Mouse (Mus musculus): ENCODE measurements at regions not wholly inside any gene's neighbourhood (a gene's known extent, or its start where the extent isn't known, plus 50 kb on each side); places are given as distances from the start of the nearest gene placed in this dataset.

DNA sequence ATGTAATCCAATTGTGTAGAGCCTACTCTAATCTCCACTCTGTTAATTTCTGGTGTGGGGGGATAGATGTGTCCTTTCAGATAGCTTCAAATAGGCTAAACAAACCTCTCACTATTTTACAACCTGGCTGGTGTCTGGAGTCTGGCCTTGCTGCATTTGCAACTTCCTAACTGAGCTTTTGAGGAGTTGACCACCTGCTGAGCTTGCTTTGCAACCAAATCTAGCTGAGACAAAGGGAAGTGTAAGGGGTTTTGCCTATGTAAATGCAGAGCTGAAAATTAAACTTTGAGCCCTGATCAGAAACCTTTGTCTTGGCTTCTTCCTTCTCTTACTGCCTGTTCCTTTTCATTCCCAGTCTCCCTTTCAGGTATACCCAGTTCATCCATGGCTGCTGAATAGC, 404.3 kb downstream of the Cetn3 start:
- no peak overlapping the region for H3K27ac ChIP-seq (replicated peaks; ENCODE audit: insufficient read depth, low read depth, low read length)
- TF ChIP-seq POLR2A (IDR thresholded peaks at IDR 0.05; ENCODE audit: extremely low read depth, insufficient read depth, low read length) = no peak
- TF ChIP-seq CTCF (IDR thresholded peaks at IDR 0.05; ENCODE audit: low read depth, low read length) = no peak
- H3K79me2 ChIP-seq (ENCODE audit: control insufficient read depth, insufficient read depth, low read length) = no peaks in the 10 kb centered on the region
- DNase-seq (ENCODE audit: extremely low read depth, low read depth, low spot score) = no peak
- no peak overlapping the region for H3K4me3 ChIP-seq (ENCODE audit: insufficient read depth, low read depth, low read length)
- H3K4me1 ChIP-seq (ENCODE audit: control insufficient read depth, insufficient read depth, low read length) = no peaks in the 10 kb centered on the region
- H3K36me3 ChIP-seq (ENCODE audit: control insufficient read depth, insufficient read depth, low read length) = no peaks in the 10 kb centered on the region
- no peaks in the 10 kb centered on the region for H3K27me3 ChIP-seq (ENCODE audit: control insufficient read depth, insufficient read depth, low read length)
- H3K9ac ChIP-seq (ENCODE audit: low read depth, low read length) = no peak overlapping the region

DNA sequence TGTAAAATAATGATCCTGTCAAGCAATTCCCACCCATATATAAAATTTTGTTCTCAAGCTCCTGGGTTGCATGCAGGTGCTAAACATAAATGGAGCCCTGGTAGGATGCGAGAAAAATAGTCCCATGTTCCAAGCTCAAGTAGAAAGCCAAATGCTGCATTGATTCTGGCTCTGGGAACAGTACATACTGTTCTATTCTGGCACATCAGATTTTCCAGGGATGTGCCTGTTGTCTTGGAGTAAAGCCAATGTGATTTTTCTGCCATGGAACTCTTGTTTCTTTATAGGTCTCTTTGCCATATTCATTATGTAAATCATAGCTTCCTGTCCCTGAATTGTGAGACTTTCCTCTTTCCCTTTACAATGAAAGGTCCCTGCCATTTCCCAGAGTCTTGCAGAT, 417.9 kb downstream of the Cetn3 start:
- TF ChIP-seq POLR2A (IDR thresholded peaks at IDR 0.05; ENCODE audit: extremely low read depth, insufficient read depth, low read length) (no peak), CTCF (IDR thresholded peaks at IDR 0.05; ENCODE audit: low read depth, low read length) (no peak)
- no peaks in the 10 kb centered on the region for H3K27me3 ChIP-seq (ENCODE audit: control insufficient read depth, insufficient read depth, low read length)
- 41% methylated on average over 1 of the region's 1 CpGs for WGBS

DNA sequence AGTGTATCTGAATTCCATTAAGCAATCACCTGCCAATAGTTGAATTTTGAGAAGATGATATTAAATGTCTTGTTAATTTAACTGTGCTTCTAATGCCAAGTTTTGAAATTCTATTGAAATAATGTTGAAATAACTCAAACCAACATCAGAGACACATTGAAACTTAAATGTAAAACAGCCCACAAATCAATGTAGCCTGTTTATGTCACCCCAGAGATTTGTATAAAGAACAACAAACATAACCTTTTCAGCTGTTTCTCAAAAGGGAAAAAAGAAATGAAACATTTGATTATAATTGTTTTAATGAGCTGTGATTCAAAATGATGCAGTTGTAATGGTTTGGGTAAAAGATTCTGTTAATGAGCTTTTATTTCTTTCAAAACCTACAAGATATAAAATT, 442.6 kb downstream of the Cetn3 start:
- H3K9ac ChIP-seq (ENCODE audit: low read depth, low read length) = no peak overlapping the region
- no peak overlapping the region for H3K27ac ChIP-seq (replicated peaks; ENCODE audit: insufficient read depth, low read depth, low read length)
- no peak overlapping the region for H3K4me3 ChIP-seq (ENCODE audit: insufficient read depth, low read depth, low read length)
- TF ChIP-seq POLR2A (IDR thresholded peaks at IDR 0.05; ENCODE audit: extremely low read depth, insufficient read depth, low read length) (no peak), CTCF (IDR thresholded peaks at IDR 0.05; ENCODE audit: low read depth, low read length) (no peak)
- H3K27me3 ChIP-seq (ENCODE audit: control insufficient read depth, insufficient read depth, low read length) = no peaks in the 10 kb centered on the region
- H3K4me1 ChIP-seq (ENCODE audit: control insufficient read depth, insufficient read depth, low read length) = peaks cover 2% of the 10 kb centered on the region; the same call in 1 of the 2 replicates
- no peaks in the 10 kb centered on the region for H3K36me3 ChIP-seq (ENCODE audit: control insufficient read depth, insufficient read depth, low read length)
- DNase-seq (ENCODE audit: extremely low read depth, low read depth, low spot score) = no peak
- no peaks in the 10 kb centered on the region for H3K79me2 ChIP-seq (ENCODE audit: control insufficient read depth, insufficient read depth, low read length)

More for the DNA sequence above, 417.9 kb downstream of the Cetn3 start:
- no peaks in the 10 kb centered on the region for H3K4me1 ChIP-seq (ENCODE audit: control insufficient read depth, insufficient read depth, low read length)
- H3K36me3 ChIP-seq (ENCODE audit: control insufficient read depth, insufficient read depth, low read length) = no peaks in the 10 kb centered on the region
- no peak overlapping the region for H3K9ac ChIP-seq (ENCODE audit: low read depth, low read length)
- no peak overlapping the region for H3K4me3 ChIP-seq (ENCODE audit: insufficient read depth, low read depth, low read length)
- H3K27ac ChIP-seq (replicated peaks; ENCODE audit: insufficient read depth, low read depth, low read length) = no peak overlapping the region
- DNase-seq (ENCODE audit: extremely low read depth, low read depth, low spot score) = peak; percentile 67
- no peaks in the 10 kb centered on the region for H3K79me2 ChIP-seq (ENCODE audit: control insufficient read depth, insufficient read depth, low read length)

DNA sequence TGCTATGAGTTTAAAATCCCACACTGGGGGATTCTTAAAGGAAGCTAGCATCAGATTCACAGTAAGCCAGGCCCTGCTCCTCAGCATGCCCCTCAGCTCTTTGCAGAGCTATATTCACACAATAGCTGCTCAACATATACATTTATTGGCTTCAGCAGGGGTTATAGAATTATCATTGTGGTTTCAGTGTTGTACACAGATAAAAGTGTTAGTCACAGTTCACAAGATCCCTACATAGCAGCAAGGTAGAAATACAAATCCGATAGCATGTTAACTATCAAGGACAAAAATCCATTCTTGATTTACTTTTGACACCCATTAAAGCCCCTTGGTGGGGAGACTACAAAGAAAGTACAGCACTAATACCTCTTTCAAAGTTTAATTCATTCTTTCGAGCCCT, 451.0 kb downstream of the Cetn3 start:
- TF ChIP-seq CTCF (IDR thresholded peaks at IDR 0.05; ENCODE audit: low read depth, low read length) = no peak
- no peak for TF ChIP-seq POLR2A (IDR thresholded peaks at IDR 0.05; ENCODE audit: extremely low read depth, insufficient read depth, low read length)

DNA sequence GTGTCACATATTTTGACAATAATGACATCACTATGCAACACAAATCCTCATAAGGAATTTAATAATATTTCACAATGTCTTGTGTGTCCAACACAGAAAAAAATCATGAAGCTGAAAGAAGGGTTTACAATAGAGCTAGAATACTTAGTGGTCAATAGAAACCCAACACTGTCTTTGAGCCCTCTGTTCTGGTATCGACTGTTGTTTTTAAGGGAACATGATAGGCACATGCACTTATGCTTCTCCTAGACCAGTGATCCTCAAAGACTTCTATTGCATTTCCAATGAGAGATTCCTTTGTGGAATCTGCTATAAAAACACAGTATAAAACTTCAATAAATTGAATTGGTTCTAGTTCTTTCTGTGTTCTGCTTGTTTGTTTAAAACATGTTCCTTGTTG, 463.4 kb downstream of the Cetn3 start:
- TF ChIP-seq CTCF (IDR thresholded peaks at IDR 0.05; ENCODE audit: low read depth, low read length) = no peak
- no peak for TF ChIP-seq POLR2A (IDR thresholded peaks at IDR 0.05; ENCODE audit: extremely low read depth, insufficient read depth, low read length)
- no peak overlapping the region for H3K9ac ChIP-seq (ENCODE audit: low read depth, low read length)
- H3K4me3 ChIP-seq (ENCODE audit: insufficient read depth, low read depth, low read length) = no peak overlapping the region
- no peaks in the 10 kb centered on the region for H3K36me3 ChIP-seq (ENCODE audit: control insufficient read depth, insufficient read depth, low read length)
- H3K27ac ChIP-seq (replicated peaks; ENCODE audit: insufficient read depth, low read depth, low read length) = no peak overlapping the region
- DNase-seq (ENCODE audit: extremely low read depth, low read depth, low spot score) = no peak
- no peaks in the 10 kb centered on the region for H3K27me3 ChIP-seq (ENCODE audit: control insufficient read depth, insufficient read depth, low read length)
- H3K4me1 ChIP-seq (ENCODE audit: control insufficient read depth, insufficient read depth, low read length) = no peaks in the 10 kb centered on the region
- 88% methylated on average over 1 of the region's 1 CpGs for WGBS
- H3K79me2 ChIP-seq (ENCODE audit: control insufficient read depth, insufficient read depth, low read length) = no peaks in the 10 kb centered on the region

More for the DNA sequence above, 451.0 kb downstream of the Cetn3 start:
- no peak overlapping the region for H3K27ac ChIP-seq (replicated peaks; ENCODE audit: insufficient read depth, low read depth, low read length)
- H3K27me3 ChIP-seq (ENCODE audit: control insufficient read depth, insufficient read depth, low read length) = no peaks in the 10 kb centered on the region
- H3K36me3 ChIP-seq (ENCODE audit: control insufficient read depth, insufficient read depth, low read length) = no peaks in the 10 kb centered on the region
- H3K4me1 ChIP-seq (ENCODE audit: control insufficient read depth, insufficient read depth, low read length) = no peaks in the 10 kb centered on the region
- no peaks in the 10 kb centered on the region for H3K79me2 ChIP-seq (ENCODE audit: control insufficient read depth, insufficient read depth, low read length)
- no peak overlapping the region for H3K4me3 ChIP-seq (ENCODE audit: insufficient read depth, low read depth, low read length)
- no peak for DNase-seq (ENCODE audit: extremely low read depth, low read depth, low spot score)
- H3K9ac ChIP-seq (ENCODE audit: low read depth, low read length) = no peak overlapping the region
- WGBS = 70% methylated on average over 2 of the region's 2 CpGs

DNA sequence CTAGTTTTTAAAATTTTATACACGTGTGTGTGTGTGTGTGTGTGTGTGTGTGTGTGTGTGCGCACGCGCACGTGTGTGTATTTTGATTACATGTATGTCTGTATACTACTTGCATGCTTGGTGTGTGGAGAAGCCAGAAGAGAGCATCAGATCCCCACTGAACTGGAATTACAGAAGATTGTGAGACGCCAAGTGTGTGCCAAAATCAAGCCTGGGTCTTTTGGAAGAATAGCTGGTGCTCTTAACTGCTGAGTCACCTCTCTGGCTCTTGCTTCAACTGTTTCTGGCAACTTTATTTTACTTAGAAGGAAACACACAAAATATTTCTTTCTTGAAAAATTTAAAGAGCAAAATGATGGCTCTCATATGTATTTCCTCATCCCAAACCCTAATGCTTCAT, 467.5 kb downstream of the Cetn3 start:
- WGBS = 84% methylated on average over 6 of the region's 6 CpGs
- TF ChIP-seq POLR2A (IDR thresholded peaks at IDR 0.05; ENCODE audit: extremely low read depth, insufficient read depth, low read length) = no peak
- no peak for TF ChIP-seq CTCF (IDR thresholded peaks at IDR 0.05; ENCODE audit: low read depth, low read length)
- H3K9ac ChIP-seq (ENCODE audit: low read depth, low read length) = no peak overlapping the region
- H3K27me3 ChIP-seq (ENCODE audit: control insufficient read depth, insufficient read depth, low read length) = no peaks in the 10 kb centered on the region
- no peak overlapping the region for H3K27ac ChIP-seq (replicated peaks; ENCODE audit: insufficient read depth, low read depth, low read length)
- no peaks in the 10 kb centered on the region for H3K4me1 ChIP-seq (ENCODE audit: control insufficient read depth, insufficient read depth, low read length)
- no peak overlapping the region for H3K4me3 ChIP-seq (ENCODE audit: insufficient read depth, low read depth, low read length)
- no peaks in the 10 kb centered on the region for H3K36me3 ChIP-seq (ENCODE audit: control insufficient read depth, insufficient read depth, low read length)
- no peak for DNase-seq (ENCODE audit: extremely low read depth, low read depth, low spot score)
- H3K79me2 ChIP-seq (ENCODE audit: control insufficient read depth, insufficient read depth, low read length) = no peaks in the 10 kb centered on the region
